Mouse (Mus musculus): ENCODE measurements around the gene Rexo5. TPM values are rescaled to one million over a fixed set of nuclear protein-coding genes. Genes with fewer than 3 reads are reported as not detected.

Rexo5 gene
- polyA plus RNA-seq, 1 experiment from 2014 or later = 20.1 TPM

GRCm38 (mm10) chr7:119892198-119892597 lies 98.4 kb downstream of the Rexo5 start:
- WGBS = 71% methylated on average over 1 of the region's 1 CpGs
- no peak overlapping the region for H3K9ac ChIP-seq
- no peak for ATAC-seq (ENCODE audit: insufficient number of reproducible peaks, low FRiP score, low TSS enrichment, low read depth)

GRCm38 (mm10) chr7:119892742-119893141 lies 98.9 kb downstream of the Rexo5 start:
- Histone ChIP-seq H3K27ac (replicated peaks) (no peak overlapping the region), H3K9ac (no peak overlapping the region), H3K4me2 (replicated peaks) (no peak overlapping the region), H3K4me3 (replicated peaks) (no peak overlapping the region), H3K27me3 (no peaks in the 10 kb centered on the region), H3K4me1 (peaks cover 15% of the 10 kb centered on the region), H3K36me3 (no peaks in the 10 kb centered on the region), H3K9me3 (replicated peaks) (no peaks in the 10 kb centered on the region)
- no peak for ATAC-seq (ENCODE audit: insufficient number of reproducible peaks, low FRiP score, low TSS enrichment, low read depth)
- WGBS = 93% methylated on average over 4 of the region's 4 CpGs

More at GRCm38 (mm10) chr7:119892198-119892597, 98.4 kb downstream of the Rexo5 start:
- Histone ChIP-seq H3K36me3 (no peaks in the 10 kb centered on the region), H3K4me2 (replicated peaks) (no peak overlapping the region), H3K4me1 (peaks cover 15% of the 10 kb centered on the region), H3K27ac (replicated peaks) (no peak overlapping the region), H3K9me3 (replicated peaks) (no peaks in the 10 kb centered on the region), H3K27me3 (no peaks in the 10 kb centered on the region), H3K4me3 (replicated peaks) (no peak overlapping the region)

GRCm38 (mm10) chr7:119894818-119895544 lies 101.2 kb downstream of the Rexo5 start:
- peak; percentile 22; the same call in 1 of the 2 replicates for ATAC-seq (ENCODE audit: insufficient number of reproducible peaks, low FRiP score, low TSS enrichment, low read depth)
- H3K27me3 ChIP-seq = no peaks in the 10 kb centered on the region
- WGBS = 1% methylated on average over 15 of the region's 15 CpGs

GRCm38 (mm10) chr7:119895639-119896512 lies 102.1 kb downstream of the Rexo5 start, which contains the start of the genes Lyrm1 and Dcun1d3:
TSS of gene Lyrm1 (plus strand) at chr7:119895861.
TSS of gene Dcun1d3 (minus strand) at chr7:119896298.
- Histone ChIP-seq H3K9me3 (replicated peaks) (no peaks in the 10 kb centered on the region), H3K27ac (replicated peaks) (peak within 1 kb of the TSS; percentile 98), H3K36me3 (no peaks in the 10 kb centered on the region), H3K4me3 (replicated peaks) (peak within 1 kb of the TSS; percentile 75), H3K27me3 (no peaks in the 10 kb centered on the region), H3K4me1 (peaks cover 15% of the 10 kb centered on the region), H3K4me2 (replicated peaks) (peak within 1 kb of the TSS; percentile 87), H3K9ac (peak within 1 kb of the TSS; percentile 71)
- WGBS = under 1% methylated on average over 63 of the region's 63 CpGs
- ATAC-seq (ENCODE audit: insufficient number of reproducible peaks, low FRiP score, low TSS enrichment, low read depth) = peak; percentile 99

More at GRCm38 (mm10) chr7:119894818-119895544, 101.2 kb downstream of the Rexo5 start:
- peak overlapping the region; percentile 98 for H3K27ac ChIP-seq (replicated peaks)
- no peaks in the 10 kb centered on the region for H3K36me3 ChIP-seq
- H3K9ac ChIP-seq = peak overlapping the region; percentile 71
- H3K4me3 ChIP-seq (replicated peaks) = peak overlapping the region; percentile 75
- no peaks in the 10 kb centered on the region for H3K9me3 ChIP-seq (replicated peaks)
- H3K4me2 ChIP-seq (replicated peaks) = peak overlapping the region; percentile 87
- H3K4me1 ChIP-seq = peaks cover 15% of the 10 kb centered on the region

- Histone ChIP-seq H3K9me3 (replicated peaks) (no peaks in the 10 kb centered on the region), H3K4me3 (replicated peaks) (no peak overlapping the region), H3K27ac (replicated peaks) (no peak overlapping the region), H3K9ac (no peak overlapping the region), H3K4me2 (replicated peaks) (no peak overlapping the region), H3K27me3 (no peaks in the 10 kb centered on the region), H3K36me3 (no peaks in the 10 kb centered on the region), H3K4me1 (peaks cover 15% of the 10 kb centered on the region)
- WGBS = 88% methylated on average over 8 of the region's 8 CpGs
- no peak for ATAC-seq (ENCODE audit: insufficient number of reproducible peaks, low FRiP score, low TSS enrichment, low read depth)
Observed at GRCm38 (mm10) chr7:119897521-119898109, 103.8 kb downstream of the Rexo5 start.

- no peak overlapping the region for H3K4me3 ChIP-seq (replicated peaks)
- no peak overlapping the region for H3K9ac ChIP-seq
- WGBS = 64% methylated on average over 1 of the region's 1 CpGs
- H3K27ac ChIP-seq (replicated peaks) = no peak overlapping the region
- H3K4me2 ChIP-seq (replicated peaks) = no peak overlapping the region
- no peak for ATAC-seq (ENCODE audit: insufficient number of reproducible peaks, low FRiP score, low TSS enrichment, low read depth)
- H3K36me3 ChIP-seq = no peaks in the 10 kb centered on the region
- H3K9me3 ChIP-seq (replicated peaks) = no peaks in the 10 kb centered on the region
- H3K27me3 ChIP-seq = no peaks in the 10 kb centered on the region
- H3K4me1 ChIP-seq = peaks cover 15% of the 10 kb centered on the region
Observed at GRCm38 (mm10) chr7:119898247-119898856, 104.5 kb downstream of the Rexo5 start.

Other genes starting within 250 kb of the Rexo5 start
- gene Acsm2, start 239.7 kb upstream of the Rexo5 start, polyA plus RNA-seq (2015; fragmentation: Nextera tagmentation; extraction: Ambion mirVana) = 0.15 and 0.16 TPM in 2 replicates
- 0.28 and 0.52 TPM in 2 replicates for gene Acsm1, start 187.0 kb upstream of the Rexo5 start, polyA plus RNA-seq (2015; fragmentation: Nextera tagmentation; extraction: Ambion mirVana)
- 11.7 and 21.4 TPM in 2 replicates for gene Acsm4, start 104.0 kb upstream of the Rexo5 start, polyA plus RNA-seq (2015; fragmentation: Nextera tagmentation; extraction: Ambion mirVana)
- gene Thumpd1, start 73.2 kb upstream of the Rexo5 start, polyA plus RNA-seq (2015; fragmentation: Nextera tagmentation; extraction: Ambion mirVana) = 67.7 and 70.2 TPM in 2 replicates
- gene Acsm3, start 33.1 kb upstream of the Rexo5 start, polyA plus RNA-seq (2015; fragmentation: Nextera tagmentation; extraction: Ambion mirVana) = 0.52 and 0.54 TPM in 2 replicates
- 18.5 and 19.8 TPM in 2 replicates for gene Eri2, start 52 bp downstream of the Rexo5 start, polyA plus RNA-seq (2015; fragmentation: Nextera tagmentation; extraction: Ambion mirVana)
- 11.4 and 11.7 TPM in 2 replicates for gene Lyrm1, start 101.9 kb downstream of the Rexo5 start, polyA plus RNA-seq (2015; fragmentation: Nextera tagmentation; extraction: Ambion mirVana)
- gene Dcun1d3, start 102.3 kb downstream of the Rexo5 start, polyA plus RNA-seq (2015; fragmentation: Nextera tagmentation; extraction: Ambion mirVana) = 13.3 and 14.1 TPM in 2 replicates